Mouse (Mus musculus) hindbrain, postnatal 0 days (tissue): Measurements from ENCODE around the gene Htt. TPM values are rescaled to one million over a fixed set of nuclear protein-coding genes. Genes with fewer than 3 reads are reported as not detected.
"Not testable (repeated sequence)": the region's sequence is repeated elsewhere in the genome, so short reads cannot be mapped to it uniquely, and the experiment has no call there.

Source experiments
- ATAC-seq: fragments of 200-750 bp; cut with Nextera tagmentation; 2 replicates; pipeline ENCODE4 v1.8.0; 2017; ENCODE audit warnings: mild to moderate bottlenecking, moderate TSS enrichment, moderate library complexity
- DNase-seq: peaks from one replicate; pipeline ENCODE4 v3.0.0-alpha.2; 2015; ENCODE audit warnings: low spot score
- H3K27ac ChIP-seq: fragments of 300-500 bp; sonication (generic); 2 replicates; pipeline ENCODE4 v1.5.1; 2014; ENCODE audit warnings: mild to moderate bottlenecking
- H3K27me3 ChIP-seq: fragments of 300-500 bp; sonication (generic); 2 replicates; pipeline ENCODE4 v1.6.1; 2014; ENCODE audit warnings: low read length, mixed read lengths; ENCODE audit not compliant: insufficient read depth
- H3K36me3 ChIP-seq: fragments of 300-500 bp; sonication (generic); 2 replicates; pipeline ENCODE4 v1.6.1; 2014; ENCODE audit warnings: low read length, mixed read lengths; ENCODE audit not compliant: insufficient read depth
- H3K4me1 ChIP-seq: fragments of 300-500 bp; sonication (generic); 2 replicates; pipeline ENCODE4 v1.6.1; 2014; ENCODE audit warnings: antibody characterized with exemption, low read length, mixed read lengths; ENCODE audit not compliant: insufficient read depth
- H3K4me2 ChIP-seq: fragments of 300-500 bp; sonication (generic); 2 replicates; pipeline ENCODE4 v1.6.1; 2014; ENCODE audit warnings: low read depth, mild to moderate bottlenecking, low read length, moderate library complexity, mixed read lengths
- H3K4me3 ChIP-seq: fragments of 300-500 bp; sonication (generic); 2 replicates; pipeline ENCODE4 v1.5.1; 2014; ENCODE audit warnings: low read length
- H3K9ac ChIP-seq: fragments of 300-500 bp; sonication (generic); replicated peaks from 2 replicates; pipeline ENCODE4 v1.6.1; 2014; ENCODE audit warnings: mild to moderate bottlenecking, low read length, moderate library complexity, mixed read lengths
- H3K9me3 ChIP-seq: fragments of 300-500 bp; sonication (generic); 2 replicates; pipeline ENCODE4 v1.6.1; 2016; ENCODE audit warnings: low read length, mixed read lengths
- CTCF ChIP-seq: IDR thresholded peaks from 2 replicates; pipeline ENCODE4 v1.5.1; 2016; ENCODE audit warnings: antibody characterized with exemption, control low read depth, low read depth
- WGBS: fragments of 180-500 bp; shearing (Covaris S2); extraction: QIAGEN DNeasy Blood & Tissue Kit; methylation state at CpG from one replicate; pipeline ENCODE4 v1.1.7; 2014; 5-methylcytosine and 5-hydroxymethylcytosine counted together
- polyA plus RNA-seq: library from polyadenylated mRNA; unstranded; fragments of >200 nt; fragmentation: Nextera tagmentation; extraction: Ambion mirVana; gene quantifications from 2 replicates; pipeline ENCODE4 v1.2.1, GENCODE M21; 2015
- total RNA-seq: library from RNA; depleted of rRNA; stranded (reverse); fragments of >200 nt; gene quantifications from 2 replicates; pipeline ENCODE4 v1.2.3, GENCODE M21; 2014; rRNA removed

Htt gene
- total RNA-seq (37.4 and 44.0 TPM in 2 replicates), polyA plus RNA-seq (7.5 and 8.0 TPM in 2 replicates)

DNA sequence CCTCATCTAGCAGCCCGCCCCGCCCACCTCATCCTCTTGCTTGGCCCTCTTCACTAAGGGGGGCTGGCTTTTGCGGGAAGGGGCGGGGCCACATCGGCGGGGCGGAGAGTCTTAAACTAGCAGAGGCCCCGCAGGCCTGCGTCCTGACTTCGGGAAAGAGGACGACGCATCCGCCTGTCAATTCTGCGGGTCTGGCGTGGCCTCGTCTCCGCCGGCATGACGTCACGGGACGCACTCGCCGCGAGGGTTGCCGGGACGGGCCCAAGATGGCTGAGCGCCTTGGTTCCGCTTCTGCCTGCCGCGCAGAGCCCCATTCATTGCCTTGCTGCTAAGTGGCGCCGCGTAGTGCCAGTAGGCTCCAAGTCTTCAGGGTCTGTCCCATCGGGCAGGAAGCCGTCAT is at the start of gene Htt:
Gene Htt (plus strand): TSS at position 232 of the 400 bp plus-strand sequence.
- no peaks in the 10 kb centered on the region for H3K36me3 ChIP-seq
- DNase-seq (peak; percentile 99), ATAC-seq (peak; percentile 99)
- peak within 1 kb of the TSS; percentile 85 for H3K4me3 ChIP-seq
- peak; percentile 47 for TF ChIP-seq CTCF
- no peaks in the 10 kb centered on the region for H3K27me3 ChIP-seq
- under 1% methylated on average over 35 of the region's 35 CpGs for WGBS
- peak within 1 kb of the TSS; percentile 81 for H3K9ac ChIP-seq
- peak within 1 kb of the TSS; percentile 90 for H3K27ac ChIP-seq
- no peaks in the 10 kb centered on the region for H3K9me3 ChIP-seq
- peaks cover 3% of the 10 kb centered on the region; the same call in 1 of the 2 replicates for H3K4me1 ChIP-seq
- H3K4me2 ChIP-seq: peak within 1 kb of the TSS; percentile 63

GRCm38 (mm10) chr5:34714371-34714770 is 47.2 kb upstream of the Htt start:
- DNase-seq: not testable (repeated sequence)

GRCm38 (mm10) chr5:34714816-34715215 is 46.7 kb upstream of the Htt start:
- Histone ChIP-seq H3K9ac (no peak overlapping the region), H3K4me1 (no peaks in the 10 kb centered on the region), H3K36me3 (no peaks in the 10 kb centered on the region), H3K27me3 (no peaks in the 10 kb centered on the region), H3K4me3 (no peak overlapping the region), H3K9me3 (no peaks in the 10 kb centered on the region), H3K4me2 (no peak overlapping the region), H3K27ac (no peak overlapping the region)
- no peak for DNase-seq
- no peak for TF ChIP-seq CTCF
- WGBS: 83% methylated on average over 5 of the region's 5 CpGs
- ATAC-seq: no peak

More at GRCm38 (mm10) chr5:34714371-34714770, 47.2 kb upstream of the Htt start:
- not testable (repeated sequence) for H3K27ac ChIP-seq, H3K9me3 ChIP-seq, ATAC-seq, H3K9ac ChIP-seq, H3K27me3 ChIP-seq, H3K36me3 ChIP-seq, H3K4me3 ChIP-seq, H3K4me2 ChIP-seq, H3K4me1 ChIP-seq
- 82% methylated on average over 3 of the region's 3 CpGs for WGBS

GRCm38 (mm10) chr5:34729141-34729540 is 32.4 kb upstream of the Htt start:
- Histone ChIP-seq H3K4me2 (no peak overlapping the region), H3K36me3 (no peaks in the 10 kb centered on the region), H3K9me3 (no peaks in the 10 kb centered on the region), H3K4me1 (no peaks in the 10 kb centered on the region), H3K9ac (no peak overlapping the region), H3K27ac (no peak overlapping the region), H3K27me3 (no peaks in the 10 kb centered on the region), H3K4me3 (no peak overlapping the region)
- TF ChIP-seq CTCF: no peak
- ATAC-seq (no peak), DNase-seq (peak; percentile 28)

DNA sequence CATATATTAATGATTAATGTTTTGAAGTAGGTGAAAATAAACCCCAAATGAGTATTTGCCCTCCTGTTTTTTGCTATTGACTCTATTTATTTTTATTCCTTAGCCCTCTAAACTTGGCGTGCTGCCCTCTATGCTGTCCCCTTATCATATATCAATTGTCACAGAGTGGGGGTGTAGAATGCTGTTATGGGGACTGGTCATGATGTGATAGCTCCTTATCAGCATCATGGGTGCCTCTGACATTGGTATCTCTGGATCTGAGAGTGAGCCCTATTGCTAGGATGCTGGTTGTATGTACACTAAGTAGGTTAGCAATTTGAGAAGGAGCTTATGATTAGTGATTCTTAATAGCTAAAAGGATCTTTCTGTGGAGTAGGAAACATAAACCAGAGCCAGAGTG is 31.3 kb upstream of the Htt start:
- no peaks in the 10 kb centered on the region for H3K27me3 ChIP-seq
- DNase-seq (no peak), ATAC-seq (no peak)
- TF ChIP-seq CTCF: no peak
- H3K9me3 ChIP-seq: no peaks in the 10 kb centered on the region
- no peak overlapping the region for H3K4me2 ChIP-seq
- H3K27ac ChIP-seq: no peak overlapping the region
- 76% methylated on average over 1 of the region's 1 CpGs for WGBS
- no peaks in the 10 kb centered on the region for H3K4me1 ChIP-seq
- no peak overlapping the region for H3K4me3 ChIP-seq
- H3K36me3 ChIP-seq: no peaks in the 10 kb centered on the region
- H3K9ac ChIP-seq: no peak overlapping the region

- Histone ChIP-seq H3K9ac (no peak overlapping the region), H3K27ac (no peak overlapping the region), H3K4me1 (no peaks in the 10 kb centered on the region), H3K4me2 (no peak overlapping the region), H3K9me3 (no peaks in the 10 kb centered on the region), H3K4me3 (no peak overlapping the region), H3K27me3 (no peaks in the 10 kb centered on the region), H3K36me3 (no peaks in the 10 kb centered on the region)
- ATAC-seq: no peak
- peak; percentile 4 for DNase-seq
- TF ChIP-seq CTCF: peak; percentile 39
- WGBS: 63% methylated on average over 3 of the region's 3 CpGs
Observed at GRCm38 (mm10) chr5:34751477-34751876, 10.1 kb upstream of the Htt start.

DNA sequence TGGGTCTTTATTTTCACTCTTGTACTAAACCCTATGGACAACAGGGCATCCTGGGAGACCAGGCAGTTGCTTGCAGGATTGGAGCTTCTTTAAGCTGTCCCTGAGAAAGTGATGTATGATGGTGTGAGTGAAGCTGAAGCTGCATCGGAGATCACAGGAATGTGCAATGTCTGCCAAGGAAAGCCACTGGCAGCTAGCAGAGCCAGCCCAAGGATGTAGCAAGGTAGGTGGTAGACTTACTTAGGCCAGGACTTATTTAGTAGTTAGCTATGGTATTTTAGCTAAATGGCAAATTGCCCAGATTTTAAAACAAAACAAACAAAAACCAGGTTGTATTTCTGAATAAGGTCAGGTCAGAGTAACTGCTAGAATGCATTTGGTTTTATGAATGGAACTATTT is 2.8 kb upstream of the Htt start:
- ATAC-seq: no peak
- H3K4me3 ChIP-seq: no peak overlapping the region
- H3K9me3 ChIP-seq: no peaks in the 10 kb centered on the region

More for the DNA sequence above, 2.8 kb upstream of the Htt start:
- Histone ChIP-seq H3K36me3 (no peaks in the 10 kb centered on the region), H3K4me1 (peaks cover 3% of the 10 kb centered on the region; the same call in 1 of the 2 replicates), H3K9ac (no peak overlapping the region), H3K4me2 (no peak overlapping the region), H3K27ac (no peak overlapping the region), H3K27me3 (no peaks in the 10 kb centered on the region)
- WGBS: 67% methylated on average over 1 of the region's 1 CpGs
- TF ChIP-seq CTCF: no peak
- DNase-seq: no peak
